Mouse (Mus musculus): ENCODE measurements around the gene Tas1r1.

DNA sequence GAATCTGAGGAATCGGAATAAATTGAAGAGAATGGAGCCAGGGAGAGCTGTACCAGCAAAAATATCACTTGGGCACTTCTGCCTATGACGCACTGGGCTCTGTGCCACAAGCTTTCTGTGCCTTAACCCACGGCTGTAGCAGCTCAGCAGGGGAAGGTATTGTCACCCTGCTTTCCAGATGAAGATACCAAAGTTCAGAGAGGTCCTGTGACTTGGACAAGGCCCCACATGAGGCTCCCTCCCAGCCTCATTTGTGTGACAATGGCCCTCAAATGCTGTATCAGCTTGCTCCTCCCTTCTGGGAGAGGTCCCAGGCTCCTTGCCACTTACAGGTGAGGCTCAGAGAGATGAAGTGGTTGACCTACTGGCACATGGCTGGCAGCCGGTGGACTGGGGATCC is 49.8 kb upstream of the Tas1r1 start:
- no peak for TF ChIP-seq ELF1 (IDR thresholded peaks at IDR 0.05; ENCODE audit: low read depth, low read length)
- no peak for TF ChIP-seq CTCF (IDR thresholded peaks at IDR 0.05 in 2 of 3, conservative IDR thresholded peaks at IDR 0.05 in 1 of 3; ENCODE audit: control insufficient read depth in 1 of 3, insufficient read depth in 1 of 3, low read depth in 2 of 3, low read length in 3 of 3, poor library complexity in 1 of 3, severe bottlenecking in 1 of 3)
- no peak for TF ChIP-seq MEF2A (IDR thresholded peaks at IDR 0.05; ENCODE audit: extremely low read depth, insufficient replicate concordance, low read depth, low read length, poor library complexity, severe bottlenecking)
- TF ChIP-seq POLR2A (IDR thresholded peaks at IDR 0.05; ENCODE audit: control insufficient read depth in 1 of 2, insufficient read depth in 1 of 2, low read depth in 1 of 2, low read length in 2 of 2, poor library complexity in 1 of 2): no peak
- TF ChIP-seq EP300 (IDR thresholded peaks at IDR 0.05; ENCODE audit: low read depth in 1 of 2, low read length in 2 of 2): no peak
